Mouse (Mus musculus): ENCODE measurements around the gene Arhgef28.

DNA sequence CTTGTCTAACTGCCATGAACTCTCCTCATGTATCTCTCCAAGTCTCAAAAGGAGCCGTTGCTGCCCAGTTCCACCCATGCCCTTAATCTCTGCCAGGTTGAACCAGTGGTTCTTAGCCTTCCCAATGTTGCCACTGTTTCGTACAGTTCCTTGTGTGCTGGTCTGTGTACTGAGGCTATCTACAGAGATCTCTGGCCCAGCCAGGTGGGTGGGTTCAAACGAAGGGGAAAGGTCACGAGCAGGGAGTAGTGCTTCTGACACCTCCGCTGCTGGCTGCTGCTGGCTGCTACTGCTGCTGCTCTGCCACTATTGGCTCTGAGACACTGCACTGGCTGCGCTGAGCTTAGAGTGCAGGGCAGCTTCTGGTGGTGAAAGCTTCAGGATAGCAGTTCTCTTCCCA, 90.6 kb downstream of the Arhgef28 start:
- TF ChIP-seq FLI1 (IDR thresholded peaks at IDR 0.05; ENCODE audit: low read length) (no peak), GATA1 (IDR thresholded peaks at IDR 0.05; ENCODE audit: borderline replicate concordance, low read length) (no peak)

All from megakaryocyte, embryonic 14.5 days (primary cell).